Mouse (Mus musculus): Measurements from ENCODE around the gene Gpatch2l.

Gene Gpatch2l

GRCm38 (mm10) chr12:86241604-86242536 lies at the start of gene Gpatch2l:
Gene Gpatch2l, plus strand, starts transcription at chr12:86241858.
- peak; percentile 92 for DNase-seq (ENCODE audit: low spot score)

- peak; percentile 28 for DNase-seq (ENCODE audit: low spot score)
These were observed 49.6 kb upstream of the Gpatch2l start for GRCm38 (mm10) chr12:86192036-86192449.

GRCm38 (mm10) chr12:86196944-86197343 lies 44.7 kb upstream of the Gpatch2l start:
- DNase-seq (ENCODE audit: low spot score) = no peak

GRCm38 (mm10) chr12:86203443-86204057 lies 38.1 kb upstream of the Gpatch2l start:
- no peak for DNase-seq (ENCODE audit: low spot score)

- no peak for DNase-seq (ENCODE audit: low spot score)
These were observed 30.5 kb upstream of the Gpatch2l start for GRCm38 (mm10) chr12:86211099-86211520.

- DNase-seq (ENCODE audit: low spot score) = no peak
These were observed 28.8 kb upstream of the Gpatch2l start for GRCm38 (mm10) chr12:86212693-86213470.

- DNase-seq (ENCODE audit: low spot score) = no peak
These were observed 27.5 kb upstream of the Gpatch2l start for GRCm38 (mm10) chr12:86214201-86214600.

GRCm38 (mm10) chr12:86216687-86217421 lies 24.8 kb upstream of the Gpatch2l start:
- peak; percentile 53 for DNase-seq (ENCODE audit: low spot score)

- DNase-seq (ENCODE audit: low spot score) = no peak
These were observed 21.2 kb upstream of the Gpatch2l start for GRCm38 (mm10) chr12:86220200-86221021.

GRCm38 (mm10) chr12:86221074-86221703 lies 20.5 kb upstream of the Gpatch2l start:
- no peak for DNase-seq (ENCODE audit: low spot score)

- no peak for DNase-seq (ENCODE audit: low spot score)
These were observed 7.4 kb upstream of the Gpatch2l start for GRCm38 (mm10) chr12:86234295-86234694.

- no peak for DNase-seq (ENCODE audit: low spot score)
These were observed 2.9 kb upstream of the Gpatch2l start for GRCm38 (mm10) chr12:86238736-86239135.

- DNase-seq (ENCODE audit: low spot score) = no peak
These were observed 905 bp downstream of the Gpatch2l start for GRCm38 (mm10) chr12:86242563-86242962.

- DNase-seq (ENCODE audit: low spot score) = no peak
These were observed 2.3 kb downstream of the Gpatch2l start for GRCm38 (mm10) chr12:86243936-86244335.

- no peak for DNase-seq (ENCODE audit: low spot score)
These were observed 8.5 kb downstream of the Gpatch2l start for GRCm38 (mm10) chr12:86250183-86250582.

- DNase-seq (ENCODE audit: low spot score) = no peak
These were observed 13.3 kb downstream of the Gpatch2l start for GRCm38 (mm10) chr12:86254910-86255309.

- no peak for DNase-seq (ENCODE audit: low spot score)
These were observed 30.0 kb downstream of the Gpatch2l start for GRCm38 (mm10) chr12:86271626-86272025.

GRCm38 (mm10) chr12:86274246-86274645 lies 32.6 kb downstream of the Gpatch2l start:
- no peak for DNase-seq (ENCODE audit: low spot score)

GRCm38 (mm10) chr12:86275731-86276130 lies 34.1 kb downstream of the Gpatch2l start:
- DNase-seq (ENCODE audit: low spot score) = no peak

GRCm38 (mm10) chr12:86276463-86276862 lies 34.8 kb downstream of the Gpatch2l start:
- no peak for DNase-seq (ENCODE audit: low spot score)
